Mouse (Mus musculus): ENCODE data around the gene Cmtr1.

The Cmtr1 gene

DNA sequence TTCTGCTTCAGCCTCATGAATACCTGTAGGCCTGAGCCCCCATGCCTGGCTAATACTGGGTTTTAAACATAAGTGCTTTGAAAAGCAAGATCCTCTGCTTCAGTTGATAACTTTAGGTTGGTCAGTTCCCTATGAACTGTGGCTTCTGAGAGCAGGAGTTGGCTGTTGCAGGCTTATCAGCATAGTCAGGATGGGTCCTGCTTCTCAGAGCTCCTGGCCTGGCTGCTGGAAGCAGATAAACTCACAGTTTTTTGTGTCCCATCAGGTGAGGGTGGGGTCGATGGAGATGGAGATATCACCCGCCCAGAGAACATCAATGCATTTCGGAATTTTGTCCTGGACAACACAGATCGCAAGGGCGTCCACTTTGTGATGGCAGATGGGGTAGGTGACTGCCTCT is 26.4 kb downstream of the Cmtr1 start:
- TF ChIP-seq GATA4 (IDR thresholded peaks at IDR 0.05; ENCODE audit: insufficient replicate concordance, low read length), result no peak

- no peak for TF ChIP-seq GATA4 (IDR thresholded peaks at IDR 0.05; ENCODE audit: insufficient replicate concordance, low read length)
Measured at GRCm38 (mm10) chr17:29687373-29687772, 27.0 kb downstream of the Cmtr1 start.

DNA sequence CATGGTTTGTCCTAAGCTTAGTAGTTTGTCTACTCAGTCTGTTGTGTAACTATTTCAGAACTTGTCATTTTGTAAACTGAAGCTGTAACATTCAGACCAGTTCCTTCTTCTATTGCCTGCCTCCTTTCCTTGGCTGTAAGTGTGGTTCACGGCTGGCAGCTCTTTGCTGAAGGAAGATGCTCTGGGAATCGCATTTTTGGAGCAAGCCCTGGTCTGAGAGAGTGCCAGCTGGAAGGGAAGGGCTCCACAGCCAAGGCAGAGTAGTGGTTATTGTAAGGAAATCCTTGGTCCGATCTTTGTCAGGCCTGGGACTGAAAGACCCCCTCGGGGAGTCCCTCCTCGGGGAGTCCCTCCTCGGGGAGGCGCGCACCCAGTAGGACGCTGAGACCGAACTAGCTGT is 28.2 kb downstream of the Cmtr1 start:
- TF ChIP-seq GATA4 (IDR thresholded peaks at IDR 0.05; ENCODE audit: insufficient replicate concordance, low read length), result no peak

- TF ChIP-seq GATA4 (IDR thresholded peaks at IDR 0.05; ENCODE audit: insufficient replicate concordance, low read length), result no peak
Measured at GRCm38 (mm10) chr17:29690257-29690656, 29.9 kb downstream of the Cmtr1 start.

- TF ChIP-seq GATA4 (IDR thresholded peaks at IDR 0.05; ENCODE audit: insufficient replicate concordance, low read length), result no peak
Measured at GRCm38 (mm10) chr17:29692827-29693226, 32.4 kb downstream of the Cmtr1 start.

DNA sequence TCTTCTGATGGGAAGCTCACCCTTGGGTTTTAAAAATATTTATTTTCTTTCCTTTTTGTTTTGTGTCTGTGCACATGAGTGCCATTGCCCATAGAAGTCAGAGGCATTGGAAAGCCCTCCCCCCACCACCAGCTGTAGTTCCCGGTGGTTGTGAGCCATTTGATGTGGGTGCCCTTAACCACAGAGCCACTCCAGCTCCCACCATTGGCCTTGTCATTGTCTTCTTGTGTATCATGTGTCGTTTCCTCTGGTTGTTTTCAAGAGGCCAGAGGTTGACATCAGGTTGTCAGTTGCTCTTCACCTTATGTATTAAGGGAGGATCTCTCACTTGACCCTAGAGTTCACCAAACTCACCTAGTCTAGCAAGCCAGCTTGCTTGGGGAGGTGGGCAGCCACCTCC is 33.2 kb downstream of the Cmtr1 start:
- no peak for TF ChIP-seq GATA4 (IDR thresholded peaks at IDR 0.05; ENCODE audit: insufficient replicate concordance, low read length)

DNA sequence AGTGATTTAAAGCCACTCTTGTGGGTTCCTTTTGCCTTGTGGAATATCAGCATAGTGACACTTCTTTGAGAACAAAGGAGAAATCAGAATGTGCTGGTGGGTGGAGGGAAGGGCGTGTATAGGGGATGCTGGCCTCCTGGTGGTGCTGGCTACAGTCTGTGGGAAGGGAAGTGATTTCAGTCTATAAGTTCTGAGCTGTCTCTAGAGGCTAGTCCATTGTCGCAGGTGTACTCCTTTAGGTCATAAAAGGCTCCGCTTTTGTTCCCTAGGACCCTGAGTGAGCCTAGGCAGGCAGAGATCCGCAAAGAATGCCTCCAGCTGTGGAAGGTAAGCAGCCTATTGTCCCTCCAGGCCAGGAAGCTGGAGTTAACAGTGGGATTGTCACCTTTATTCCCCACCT is 34.1 kb downstream of the Cmtr1 start:
- no peak for TF ChIP-seq GATA4 (IDR thresholded peaks at IDR 0.05; ENCODE audit: insufficient replicate concordance, low read length)

- no peak for TF ChIP-seq GATA4 (IDR thresholded peaks at IDR 0.05; ENCODE audit: insufficient replicate concordance, low read length)
Measured at GRCm38 (mm10) chr17:29696940-29697339, 36.5 kb downstream of the Cmtr1 start.

DNA sequence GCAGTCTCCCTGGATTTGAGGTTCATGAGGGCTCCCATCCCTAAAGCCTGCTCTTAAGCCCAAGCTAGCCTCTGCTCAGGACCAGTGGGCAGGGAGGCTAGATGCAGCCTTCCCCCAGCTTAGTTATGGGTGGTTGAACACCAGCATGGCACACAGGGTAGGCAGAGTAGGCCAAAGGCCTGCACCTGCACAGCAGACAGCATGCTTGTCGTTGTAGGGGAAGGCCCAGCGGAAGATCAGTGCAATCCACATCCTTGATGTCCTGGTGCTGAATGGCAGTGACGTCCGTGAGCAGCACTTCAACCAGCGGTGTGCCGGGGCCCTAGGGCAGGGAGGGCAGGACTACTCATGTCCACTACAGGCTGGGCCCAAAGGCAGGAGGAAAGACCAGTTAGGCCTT is 38.0 kb downstream of the Cmtr1 start:
- no peak for TF ChIP-seq GATA4 (IDR thresholded peaks at IDR 0.05; ENCODE audit: insufficient replicate concordance, low read length)

DNA sequence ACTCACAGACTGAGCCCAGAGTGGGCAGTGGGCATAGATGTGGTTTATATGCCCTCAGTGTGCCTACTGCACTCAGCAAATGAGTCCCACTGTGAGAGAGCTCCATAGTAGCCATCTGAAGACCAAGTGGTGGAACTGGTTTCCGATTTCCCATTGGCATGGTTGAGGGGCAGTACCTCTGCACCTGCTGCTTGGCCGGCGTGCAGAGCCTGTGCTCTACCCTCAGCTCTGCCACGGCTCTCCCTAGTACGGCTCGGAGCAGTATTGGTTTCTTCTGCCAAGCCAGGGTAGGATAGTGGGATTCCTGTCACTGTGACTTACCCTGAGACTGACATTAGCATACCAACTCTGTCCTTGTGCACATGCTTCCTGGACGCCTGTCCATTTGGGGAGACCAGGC is 40.2 kb downstream of the Cmtr1 start:
- TF ChIP-seq GATA4 (IDR thresholded peaks at IDR 0.05; ENCODE audit: insufficient replicate concordance, low read length), result no peak

DNA sequence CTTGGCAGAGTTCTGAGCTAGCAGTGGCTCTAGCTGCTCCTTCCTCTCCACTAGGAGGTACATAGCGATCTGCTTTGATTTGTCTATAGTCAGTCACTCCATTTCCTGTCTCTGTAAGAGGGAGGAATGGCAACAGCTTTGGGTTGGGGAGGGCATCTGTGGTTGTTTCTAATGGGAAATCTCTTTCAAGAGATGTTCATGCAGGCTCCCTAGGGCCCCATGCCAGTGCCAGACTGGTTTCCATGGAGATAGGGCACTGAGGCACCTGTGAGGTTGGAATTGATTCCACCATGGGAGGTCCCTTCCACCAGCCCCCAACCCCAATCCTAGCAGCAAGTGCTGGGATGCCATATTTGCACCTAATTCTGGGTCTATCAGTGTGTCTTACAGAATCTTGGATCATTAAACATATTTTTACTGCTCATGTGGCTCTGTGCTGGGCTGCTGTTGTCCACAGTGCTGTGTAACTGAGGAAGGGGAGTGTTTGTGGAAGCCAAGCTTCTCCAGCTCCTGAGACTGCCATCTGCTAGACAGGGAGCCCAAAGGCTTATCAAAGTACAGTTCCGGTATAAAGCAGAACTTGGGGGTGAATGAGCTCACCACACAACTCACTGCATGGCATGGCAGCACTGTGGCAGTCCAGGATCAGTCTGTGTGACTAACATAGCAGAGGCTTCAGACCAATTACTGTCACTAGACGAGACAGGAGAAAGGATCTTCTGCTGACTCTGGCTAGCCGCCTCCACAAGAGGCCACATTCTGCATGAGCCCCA is 42.7 kb downstream of the Cmtr1 start:
- no peak for TF ChIP-seq GATA4 (IDR thresholded peaks at IDR 0.05; ENCODE audit: insufficient replicate concordance, low read length)

DNA sequence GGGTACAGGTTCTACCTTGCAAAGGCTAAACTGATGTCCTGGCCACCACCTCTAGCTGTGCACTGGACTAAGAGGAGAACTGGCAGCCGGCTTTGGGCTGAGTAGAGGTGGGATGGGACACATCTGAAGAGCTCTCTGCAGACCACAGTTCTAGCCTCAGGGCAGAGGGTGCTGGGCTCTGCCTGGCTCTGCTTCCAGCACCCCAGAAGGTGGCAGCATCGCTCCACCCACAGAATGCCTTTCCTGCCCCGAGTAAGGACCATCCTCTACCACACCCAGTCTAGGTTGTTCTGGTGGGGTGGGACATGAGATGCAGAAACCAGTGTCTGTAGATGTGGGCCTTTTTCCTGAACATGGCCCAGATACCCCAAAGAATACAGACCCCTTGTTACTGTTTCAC is 44.4 kb downstream of the Cmtr1 start:
- no peak for TF ChIP-seq GATA4 (IDR thresholded peaks at IDR 0.05; ENCODE audit: insufficient replicate concordance, low read length)

DNA sequence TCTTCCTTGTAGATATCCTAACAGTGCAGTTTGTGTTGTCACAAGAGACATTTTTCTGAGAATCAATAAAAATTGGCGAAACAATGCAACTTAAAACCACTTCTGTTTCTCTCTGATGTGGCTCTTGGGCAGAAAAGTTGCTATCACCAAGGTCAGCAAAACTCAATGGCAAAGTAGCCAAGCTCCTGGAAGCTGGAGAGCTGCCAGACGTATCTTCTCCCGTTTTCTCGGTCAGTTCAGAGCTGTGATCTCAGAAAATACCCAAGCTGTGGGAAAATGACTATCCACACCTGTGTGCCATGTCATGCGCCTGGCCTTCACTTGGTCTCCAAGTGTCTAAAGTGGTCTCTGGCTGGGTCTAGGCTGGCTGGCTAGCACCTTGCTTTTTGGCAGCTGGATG is 45.5 kb downstream of the Cmtr1 start:
- no peak for TF ChIP-seq GATA4 (IDR thresholded peaks at IDR 0.05; ENCODE audit: insufficient replicate concordance, low read length)

DNA sequence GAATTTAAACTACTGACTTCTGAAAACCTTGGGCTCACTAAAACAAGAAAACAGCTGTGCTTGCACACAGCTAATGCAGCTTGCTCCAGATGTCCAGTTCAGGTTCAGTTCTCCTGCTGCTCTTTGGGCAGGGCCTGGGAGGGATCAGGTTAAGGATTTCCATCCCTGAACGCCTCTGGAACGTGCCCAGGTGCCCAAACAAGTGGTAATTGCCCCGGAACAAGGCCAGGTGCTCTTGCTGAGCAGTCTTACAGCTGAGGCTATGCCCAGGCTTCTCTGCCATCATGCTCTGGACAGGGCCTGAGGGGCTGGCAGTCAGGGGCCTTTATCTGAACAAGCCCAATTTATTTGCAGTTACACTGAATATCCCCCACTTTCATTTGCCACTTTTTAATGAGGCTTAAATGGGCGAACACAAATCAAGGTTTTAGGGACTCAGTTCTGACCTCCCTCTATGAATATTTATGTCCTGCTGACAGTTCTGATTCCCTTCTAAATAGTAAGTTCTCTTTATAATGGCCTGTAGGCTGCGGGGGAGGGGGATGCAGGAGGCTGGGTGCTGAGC is 46.7 kb downstream of the Cmtr1 start:
- TF ChIP-seq GATA4 (IDR thresholded peaks at IDR 0.05; ENCODE audit: insufficient replicate concordance, low read length), result no peak

GRCm38 (mm10) chr17:29708783-29709182 is 48.4 kb downstream of the Cmtr1 start:
- no peak for TF ChIP-seq GATA4 (IDR thresholded peaks at IDR 0.05; ENCODE audit: insufficient replicate concordance, low read length)

DNA sequence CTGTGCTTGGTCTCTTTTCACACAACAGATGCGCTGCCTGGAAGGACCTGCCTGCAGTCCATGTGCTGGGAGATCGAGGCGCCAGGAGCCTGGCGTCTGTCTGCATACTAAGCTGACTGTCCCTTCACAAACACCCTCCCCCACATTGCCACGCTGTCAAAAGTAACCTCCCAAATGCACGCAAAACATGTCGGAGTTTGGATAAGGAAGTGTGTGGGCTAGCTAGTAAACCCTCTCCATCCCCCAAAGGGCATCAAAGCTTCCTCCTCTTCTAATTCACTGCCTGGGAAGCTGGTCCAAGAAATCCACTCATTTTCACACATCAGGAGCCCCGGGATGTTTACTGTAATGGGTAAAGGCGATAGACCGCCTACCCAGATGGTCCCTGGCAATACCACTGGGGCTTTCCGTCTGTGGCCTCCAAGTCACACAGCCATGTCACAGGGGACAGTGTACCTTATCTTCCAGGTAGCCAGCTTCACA is 50.2 kb downstream of the Cmtr1 start:
- TF ChIP-seq GATA4 (IDR thresholded peaks at IDR 0.05; ENCODE audit: insufficient replicate concordance, low read length), result no peak
